Mouse (Mus musculus) neural tube, embryonic 11.5 days (tissue): ENCODE measurements around the gene Cd164l2. TPM values are rescaled to one million over a fixed set of nuclear protein-coding genes. Genes with fewer than 3 reads are reported as not detected.
A peak's percentile ranks its signal among the peaks of the same experiment; 100 is the strongest.

ENCODE experiments used
- ATAC-seq: fragments of 200-750 bp; cut with Nextera tagmentation; 2 replicates; pipeline ENCODE4 v1.8.0; 2017; ENCODE audit warnings: moderate number of reproducible peaks, mild to moderate bottlenecking, moderate TSS enrichment, moderate library complexity; ENCODE audit not compliant: insufficient read depth, low FRiP score, low TSS enrichment
- DNase-seq: peaks from one replicate; pipeline ENCODE4 v3.0.0-alpha.2; 2015; ENCODE audit warnings: low spot score
- H3K27ac ChIP-seq: fragments of 300-500 bp; sonication (generic); 2 replicates; pipeline ENCODE4 v1.5.1; 2014; ENCODE audit warnings: low read depth, mild to moderate bottlenecking, low read length
- H3K27me3 ChIP-seq: fragments of 300-500 bp; sonication (generic); 2 replicates; pipeline ENCODE4 v1.6.1; 2014; ENCODE audit warnings: mild to moderate bottlenecking, low read length, mixed read lengths; ENCODE audit not compliant: control insufficient read depth, insufficient read depth
- H3K36me3 ChIP-seq: fragments of 300-500 bp; sonication (generic); 2 replicates; pipeline ENCODE4 v1.6.1; 2014; ENCODE audit warnings: mild to moderate bottlenecking, low read length, moderate library complexity, mixed read lengths; ENCODE audit not compliant: control insufficient read depth, insufficient read depth
- H3K4me1 ChIP-seq: fragments of 300-500 bp; sonication (generic); 2 replicates; pipeline ENCODE4 v1.6.1; 2014; ENCODE audit warnings: low read length, mixed read lengths; ENCODE audit not compliant: control insufficient read depth, insufficient read depth
- H3K4me2 ChIP-seq: fragments of 300-500 bp; sonication (generic); 2 replicates; pipeline ENCODE4 v1.6.1; 2014; ENCODE audit warnings: low read depth, mild to moderate bottlenecking, moderate library complexity
- H3K4me3 ChIP-seq: fragments of 300-500 bp; sonication (generic); 2 replicates; pipeline ENCODE4 v1.5.1; 2014; ENCODE audit warnings: low read depth, low read length
- H3K9ac ChIP-seq: fragments of 300-500 bp; sonication (generic); 2 replicates; pipeline ENCODE4 v1.6.1; 2014; ENCODE audit warnings: mild to moderate bottlenecking, low read length
- H3K9me3 ChIP-seq: fragments of 300-500 bp; sonication (generic); 2 replicates; pipeline ENCODE4 v1.6.1; 2016; ENCODE audit warnings: low read length; ENCODE audit not compliant: control insufficient read depth
- WGBS: fragments of 180-500 bp; shearing (Covaris S2); extraction: QIAGEN DNeasy Blood & Tissue Kit; methylation state at CpG from one replicate; pipeline ENCODE4 v1.1.7; 2014; 5-methylcytosine and 5-hydroxymethylcytosine counted together
- polyA plus RNA-seq: library from polyadenylated mRNA; unstranded; fragments of >200 nt; fragmentation: Nextera tagmentation; extraction: Ambion mirVana; gene quantifications from 2 replicates; pipeline ENCODE4 v1.2.1, GENCODE M21; 2014

Gene Cd164l2
- polyA plus RNA-seq, 1 experiment from 2014 or later: 0.32 TPM

DNA sequence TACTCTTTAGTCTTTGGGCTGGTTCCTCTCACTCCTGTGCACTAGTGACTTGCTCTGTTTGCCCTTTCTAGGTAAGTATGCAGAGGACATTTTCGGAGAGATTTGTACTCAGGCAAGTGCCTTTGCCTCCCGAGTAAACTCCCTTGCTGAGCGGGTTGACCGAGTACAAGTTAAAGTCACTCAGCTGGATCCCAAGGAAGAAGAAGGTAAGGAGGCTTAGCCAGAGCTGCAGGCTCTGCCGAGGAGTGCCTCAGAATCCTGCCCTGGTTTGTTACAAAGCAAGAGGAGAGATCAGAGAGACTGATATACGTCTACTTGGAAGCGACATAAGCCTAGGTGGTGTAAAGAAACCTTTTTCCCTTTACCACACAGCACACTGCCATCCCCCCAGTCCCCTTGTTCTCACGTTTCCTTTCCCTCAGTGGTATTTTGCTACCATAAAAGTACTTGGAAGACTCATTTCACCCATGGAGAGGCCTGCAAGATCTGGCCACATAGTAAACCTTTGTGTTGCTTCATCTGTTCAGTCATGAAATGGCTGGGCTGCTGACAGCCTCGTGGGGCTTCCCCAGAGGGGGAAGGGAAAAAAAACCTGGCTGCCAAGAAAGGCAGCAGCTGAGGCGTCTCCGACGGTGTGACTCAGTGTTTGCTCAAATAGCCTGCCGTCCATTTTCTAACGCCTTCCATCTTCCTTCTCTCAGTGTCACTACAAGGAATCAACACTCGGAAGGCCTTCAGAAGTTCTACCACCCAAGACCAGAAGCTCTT, 26.8 kb upstream of the Cd164l2 start:
- Histone ChIP-seq H3K9me3 (no peaks in the 10 kb centered on the region), H3K9ac (no peak overlapping the region), H3K4me3 (no peak overlapping the region), H3K27me3 (no peaks in the 10 kb centered on the region), H3K4me2 (no peak overlapping the region), H3K4me1 (peaks cover 6% of the 10 kb centered on the region; the same call in 1 of the 2 replicates), H3K27ac (peak overlapping the region; percentile 50; the same call in 1 of the 2 replicates), H3K36me3 (peaks cover 2% of the 10 kb centered on the region)
- no peak for ATAC-seq
- WGBS: 31% methylated on average over 15 of the region's 15 CpGs
- peak; percentile 37 for DNase-seq

DNA sequence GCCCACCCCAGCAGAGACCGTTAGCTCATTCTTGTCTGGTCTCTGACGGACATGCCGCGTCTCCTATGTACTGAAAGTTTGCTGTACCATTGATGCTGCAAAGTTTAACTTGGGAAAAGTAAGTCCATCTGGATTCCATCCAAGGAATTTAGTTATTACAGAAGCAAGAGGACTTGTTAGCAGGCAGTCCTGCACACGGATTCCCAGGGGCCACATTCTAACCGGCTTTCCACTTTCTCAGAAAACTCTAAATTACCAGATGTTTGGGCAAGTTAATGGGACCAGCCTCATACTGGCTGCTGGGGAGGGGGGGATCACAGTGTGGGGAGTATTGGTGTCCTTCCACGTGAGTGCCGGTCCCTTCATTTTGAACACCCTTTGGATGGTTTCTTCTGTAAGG, 26.0 kb upstream of the Cd164l2 start:
- H3K27ac ChIP-seq: no peak overlapping the region; the same call in 1 of the 2 replicates
- H3K4me2 ChIP-seq: no peak overlapping the region
- H3K36me3 ChIP-seq: peaks cover 4% of the 10 kb centered on the region

GRCm38 (mm10) chr4:133186856-133187255, 25.1 kb upstream of the Cd164l2 start:
- H3K36me3 ChIP-seq: peaks cover 4% of the 10 kb centered on the region
- no peak overlapping the region for H3K27ac ChIP-seq
- no peak overlapping the region for H3K4me2 ChIP-seq
- ATAC-seq (no peak), DNase-seq (no peak)
- H3K4me3 ChIP-seq: no peak overlapping the region
- H3K4me1 ChIP-seq: peaks cover 6% of the 10 kb centered on the region; the same call in 1 of the 2 replicates
- 90% methylated on average over 5 of the region's 5 CpGs for WGBS
- no peaks in the 10 kb centered on the region for H3K9me3 ChIP-seq
- H3K9ac ChIP-seq: no peak overlapping the region
- H3K27me3 ChIP-seq: no peaks in the 10 kb centered on the region

More for the DNA sequence above, 26.0 kb upstream of the Cd164l2 start:
- ATAC-seq: no peak
- no peaks in the 10 kb centered on the region for H3K27me3 ChIP-seq
- H3K4me3 ChIP-seq: no peak overlapping the region
- H3K9ac ChIP-seq: no peak overlapping the region
- DNase-seq: no peak
- 65% methylated on average over 8 of the region's 8 CpGs for WGBS
- peaks cover 6% of the 10 kb centered on the region; the same call in 1 of the 2 replicates for H3K4me1 ChIP-seq
- H3K9me3 ChIP-seq: no peaks in the 10 kb centered on the region

DNA sequence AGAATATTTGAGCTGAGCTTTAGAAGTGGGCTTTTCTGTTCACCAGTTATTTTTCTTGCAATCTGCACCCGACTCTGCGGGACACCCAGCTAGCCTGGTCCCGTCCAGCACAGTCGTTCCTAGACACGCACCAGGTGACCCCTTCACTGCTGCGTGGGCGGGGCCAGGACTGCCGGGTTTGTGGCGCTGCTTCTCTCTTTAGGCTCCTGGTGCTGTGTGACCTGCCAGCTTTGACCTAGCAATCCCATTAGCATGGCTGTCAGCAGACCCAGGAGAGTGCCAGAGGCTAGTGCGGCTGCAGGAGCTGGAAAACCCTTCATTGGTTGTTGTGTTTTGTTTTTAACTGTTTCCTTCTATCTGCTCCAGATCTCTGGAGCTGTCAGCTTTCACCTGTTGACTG, 22.5 kb upstream of the Cd164l2 start:
- H3K4me3 ChIP-seq: no peak overlapping the region
- H3K4me2 ChIP-seq: no peak overlapping the region
- H3K4me1 ChIP-seq: no peaks in the 10 kb centered on the region; the same call in 1 of the 2 replicates
- H3K9ac ChIP-seq: no peak overlapping the region
- 77% methylated on average over 10 of the region's 10 CpGs for WGBS
- H3K27me3 ChIP-seq: no peaks in the 10 kb centered on the region
- H3K9me3 ChIP-seq: no peaks in the 10 kb centered on the region
- no peak overlapping the region for H3K27ac ChIP-seq
- no peak for DNase-seq
- H3K36me3 ChIP-seq: peaks cover 6% of the 10 kb centered on the region
- no peak for ATAC-seq

DNA sequence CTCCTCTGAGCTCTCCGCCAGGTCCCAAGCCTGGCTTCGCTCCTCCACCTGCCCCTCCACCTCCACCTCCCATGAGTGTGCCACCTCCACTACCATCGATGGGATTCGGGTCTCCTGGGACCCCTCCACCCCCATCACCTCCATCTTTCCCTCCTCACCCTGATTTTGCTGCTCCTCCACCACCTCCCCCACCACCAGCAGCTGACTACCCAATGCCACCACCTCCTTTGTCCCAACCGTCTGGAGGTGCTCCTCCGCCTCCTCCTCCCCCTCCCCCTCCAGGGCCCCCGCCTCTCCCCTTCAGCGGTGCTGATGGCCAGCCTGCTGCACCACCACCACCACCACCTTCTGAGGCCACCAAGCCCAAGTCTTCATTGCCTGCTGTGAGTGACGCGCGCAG, 17.4 kb upstream of the Cd164l2 start:
- Histone ChIP-seq H3K27ac (no peak overlapping the region), H3K4me3 (no peak overlapping the region), H3K9me3 (no peaks in the 10 kb centered on the region), H3K4me1 (peaks cover 26% of the 10 kb centered on the region), H3K9ac (no peak overlapping the region), H3K4me2 (no peak overlapping the region), H3K27me3 (no peaks in the 10 kb centered on the region), H3K36me3 (peaks cover 4% of the 10 kb centered on the region; the same call in 1 of the 2 replicates)
- DNase-seq (no peak), ATAC-seq (no peak)
- 88% methylated on average over 11 of the region's 11 CpGs for WGBS

DNA sequence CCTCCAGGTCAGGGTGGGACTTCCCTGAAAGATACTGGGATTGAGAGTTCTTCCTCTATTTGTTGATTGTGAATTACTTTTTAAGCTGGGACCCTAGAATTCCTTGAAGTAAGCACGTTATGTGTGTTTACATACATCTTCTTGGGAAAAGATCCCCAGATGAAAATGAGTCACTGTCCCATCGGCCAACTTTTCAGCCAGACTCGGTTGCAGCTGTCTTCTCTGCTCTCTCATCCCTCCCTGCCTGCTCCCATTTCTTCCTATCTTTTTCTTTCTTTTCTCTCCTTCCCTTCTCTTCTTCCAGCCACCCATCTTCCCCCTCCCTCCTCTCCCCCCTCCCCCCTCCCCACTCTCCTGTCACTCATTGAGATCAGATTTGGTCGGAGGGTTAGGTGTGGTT, 16.9 kb upstream of the Cd164l2 start:
- peaks cover 30% of the 10 kb centered on the region for H3K4me1 ChIP-seq
- no peak for ATAC-seq

GRCm38 (mm10) chr4:133196136-133196535, 15.8 kb upstream of the Cd164l2 start:
- H3K4me3 ChIP-seq: no peak overlapping the region
- H3K4me1 ChIP-seq: peaks cover 39% of the 10 kb centered on the region
- H3K36me3 ChIP-seq: peaks cover 2% of the 10 kb centered on the region; the same call in 1 of the 2 replicates
- no peak overlapping the region for H3K9ac ChIP-seq
- DNase-seq (no peak), ATAC-seq (no peak)
- no peaks in the 10 kb centered on the region for H3K9me3 ChIP-seq
- no peak overlapping the region for H3K27ac ChIP-seq
- H3K4me2 ChIP-seq: no peak overlapping the region
- WGBS: 82% methylated on average over 2 of the region's 2 CpGs
- no peaks in the 10 kb centered on the region for H3K27me3 ChIP-seq

More for the DNA sequence above, 16.9 kb upstream of the Cd164l2 start:
- Histone ChIP-seq H3K4me2 (no peak overlapping the region), H3K36me3 (peaks cover 4% of the 10 kb centered on the region; the same call in 1 of the 2 replicates), H3K9me3 (no peaks in the 10 kb centered on the region), H3K27ac (no peak overlapping the region), H3K27me3 (no peaks in the 10 kb centered on the region), H3K9ac (no peak overlapping the region), H3K4me3 (no peak overlapping the region)
- WGBS: 75% methylated on average over 4 of the region's 4 CpGs
- DNase-seq: no peak

GRCm38 (mm10) chr4:133196852-133197251, 15.1 kb upstream of the Cd164l2 start:
- ATAC-seq: no peak
- peaks cover 42% of the 10 kb centered on the region for H3K4me1 ChIP-seq
- WGBS: 22% methylated on average over 7 of the region's 7 CpGs

GRCm38 (mm10) chr4:133197355-133197754, 14.6 kb upstream of the Cd164l2 start:
- peaks cover 42% of the 10 kb centered on the region for H3K4me1 ChIP-seq
- peak overlapping the region; percentile 85 for H3K27ac ChIP-seq
- DNase-seq (no peak), ATAC-seq (no peak; the same call in 1 of the 2 replicates)
- no peak overlapping the region for H3K4me3 ChIP-seq
- no peak overlapping the region for H3K4me2 ChIP-seq
- no peaks in the 10 kb centered on the region; the same call in 1 of the 2 replicates for H3K36me3 ChIP-seq
- H3K9ac ChIP-seq: peak overlapping the region; percentile 18; the same call in 1 of the 2 replicates
- H3K9me3 ChIP-seq: no peaks in the 10 kb centered on the region
- 5% methylated on average over 5 of the region's 5 CpGs for WGBS
- no peaks in the 10 kb centered on the region for H3K27me3 ChIP-seq

More at GRCm38 (mm10) chr4:133196852-133197251, 15.1 kb upstream of the Cd164l2 start:
- Histone ChIP-seq H3K9ac (no peak overlapping the region), H3K4me2 (no peak overlapping the region), H3K9me3 (no peaks in the 10 kb centered on the region), H3K27ac (peak overlapping the region; percentile 85), H3K36me3 (peaks cover 2% of the 10 kb centered on the region; the same call in 1 of the 2 replicates), H3K4me3 (no peak overlapping the region), H3K27me3 (no peaks in the 10 kb centered on the region)
- DNase-seq: no peak
